Mouse (Mus musculus): ENCODE measurements around the gene 1700034I23Rik. TPM values are rescaled to one million over a fixed set of nuclear protein-coding genes. Genes with fewer than 3 reads are reported as not detected.
"Not testable (repeated sequence)": the region's sequence is repeated elsewhere in the genome, so short reads cannot be mapped to it uniquely, and the experiment has no call there.

Gene 1700034I23Rik
- polyA plus RNA-seq, 1 experiment: not detected

- Histone ChIP-seq H3K36me3 (ENCODE audit: control insufficient read depth, insufficient read depth, low read length) (peaks cover 19% of the 10 kb centered on the region), H3K27ac (ENCODE audit: insufficient read depth, low read depth, low read length) (no peak overlapping the region), H3K4me3 (ENCODE audit: low read depth, low read length) (no peak overlapping the region), H3K4me1 (ENCODE audit: control insufficient read depth, insufficient read depth, insufficient read length, low read length) (no peaks in the 10 kb centered on the region), H3K27me3 (ENCODE audit: control insufficient read depth, insufficient read depth, low read length) (no peaks in the 10 kb centered on the region)
- WGBS: 61% methylated on average over 5 of the region's 5 CpGs
- no peak for TF ChIP-seq POLR2A (IDR thresholded peaks at IDR 0.05; ENCODE audit: low read depth, low read length)
- no peak for TF ChIP-seq CTCF (IDR thresholded peaks at IDR 0.05; ENCODE audit: extremely low read depth, insufficient read length, insufficient replicate concordance, low read depth, low read length)
Observed at GRCm38 (mm10) chr3:40938189-40938588, 35.8 kb upstream of the 1700034I23Rik start.

GRCm38 (mm10) chr3:40894336-40894735, 8.0 kb downstream of the 1700034I23Rik start:
- 1% methylated on average over 20 of the region's 24 CpGs for WGBS
- not testable (repeated sequence) for H3K4me1 ChIP-seq (ENCODE audit: control insufficient read depth, insufficient read depth, insufficient read length, low read length); H3K36me3 ChIP-seq (ENCODE audit: control insufficient read depth, insufficient read depth, low read length); H3K27me3 ChIP-seq (ENCODE audit: control insufficient read depth, insufficient read depth, low read length)
- Histone ChIP-seq H3K4me3 (ENCODE audit: low read depth, low read length) (peak overlapping the region; percentile 67), H3K27ac (ENCODE audit: insufficient read depth, low read depth, low read length) (peak overlapping the region; percentile 31)

- peak overlapping the region; percentile 74 for H3K4me3 ChIP-seq (ENCODE audit: low read depth, low read length)
- under 1% methylated on average over 38 of the region's 38 CpGs for WGBS
- peak overlapping the region; percentile 93 for H3K27ac ChIP-seq (ENCODE audit: insufficient read depth, low read depth, low read length)
- not testable (repeated sequence) for H3K36me3 ChIP-seq (ENCODE audit: control insufficient read depth, insufficient read depth, low read length); H3K4me1 ChIP-seq (ENCODE audit: control insufficient read depth, insufficient read depth, insufficient read length, low read length); H3K27me3 ChIP-seq (ENCODE audit: control insufficient read depth, insufficient read depth, low read length)
- peak; percentile 55; the same call in 1 of the 2 replicates for TF ChIP-seq CTCF (IDR thresholded peaks at IDR 0.05; ENCODE audit: extremely low read depth, insufficient read length, insufficient replicate concordance, low read depth, low read length)
- TF ChIP-seq POLR2A (IDR thresholded peaks at IDR 0.05; ENCODE audit: low read depth, low read length): peak; percentile 36; the same call in 1 of the 2 replicates
Observed at GRCm38 (mm10) chr3:40893816-40894258, 8.5 kb downstream of the 1700034I23Rik start.

DNA sequence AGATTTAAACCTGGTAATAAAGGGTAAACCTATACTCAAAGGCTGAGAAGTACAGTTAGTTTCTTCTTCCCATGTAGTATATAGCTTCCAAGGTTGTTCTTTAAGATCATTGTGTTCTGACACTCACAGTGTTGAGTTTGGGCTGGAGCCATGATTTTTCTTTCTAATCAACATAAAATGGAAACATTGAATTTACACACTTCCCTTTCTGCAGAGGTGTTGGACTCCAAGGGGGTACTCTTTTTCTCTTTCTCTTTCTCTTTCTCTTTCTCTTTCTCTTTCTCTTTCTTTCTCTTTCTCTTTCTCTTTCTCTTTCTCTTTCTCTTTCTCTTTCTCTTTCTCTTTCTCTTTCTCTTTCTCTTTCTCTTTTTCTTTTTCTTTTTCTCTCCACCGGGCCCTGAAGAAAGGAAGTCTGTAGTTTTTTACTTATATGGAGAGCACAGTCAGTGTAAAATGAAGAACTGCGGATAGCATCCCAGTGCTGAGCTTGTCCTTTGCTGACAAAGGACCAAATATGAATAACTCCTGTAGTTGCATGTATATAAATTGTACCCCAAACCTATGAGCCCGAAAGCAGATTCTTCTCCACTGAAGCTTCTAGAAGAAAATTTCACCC, 49.1 kb downstream of the 1700034I23Rik start:
- not testable (repeated sequence) for H3K36me3 ChIP-seq (ENCODE audit: control insufficient read depth, insufficient read depth, low read length); H3K4me3 ChIP-seq (ENCODE audit: low read depth, low read length); H3K27ac ChIP-seq (ENCODE audit: insufficient read depth, low read depth, low read length); H3K4me1 ChIP-seq (ENCODE audit: control insufficient read depth, insufficient read depth, insufficient read length, low read length); H3K27me3 ChIP-seq (ENCODE audit: control insufficient read depth, insufficient read depth, low read length)
- 90% methylated on average over 3 of the region's 3 CpGs for WGBS

Other genes starting within 250 kb of the 1700034I23Rik start
- 0.05 TPM in 1 of 2 replicates, not detected in the other for gene Slc25a31, start 193.7 kb downstream of the 1700034I23Rik start, polyA plus RNA-seq (2012; rRNA removed)
- gene Hspa4l, start 158.0 kb downstream of the 1700034I23Rik start, polyA plus RNA-seq (2012; rRNA removed): 5.0 and 10.6 TPM in 2 replicates
- 0.42 and 1.1 TPM in 2 replicates for gene Plk4, start 102.5 kb downstream of the 1700034I23Rik start, polyA plus RNA-seq (2012; rRNA removed)
- gene Mfsd8, start 55.7 kb downstream of the 1700034I23Rik start, polyA plus RNA-seq (2012; rRNA removed): 0.56 and 2.1 TPM in 2 replicates
- gene Abhd18, start 55.6 kb downstream of the 1700034I23Rik start, polyA plus RNA-seq (2012; rRNA removed): 0.76 and 2.6 TPM in 2 replicates
- 12.0 and 46.5 TPM in 2 replicates for gene Larp1b, start 47.3 kb upstream of the 1700034I23Rik start, polyA plus RNA-seq (2012; rRNA removed)
- gene Pgrmc2, start 180.5 kb upstream of the 1700034I23Rik start, polyA plus RNA-seq (2012; rRNA removed): 11.3 and 16.7 TPM in 2 replicates